Mouse (Mus musculus): Measurements from ENCODE around the gene Mcf2l.

- TF ChIP-seq CTCF (IDR thresholded peaks at IDR 0.05; ENCODE audit: control insufficient read depth, insufficient read depth, low read length) (no peak), POLR2A (IDR thresholded peaks at IDR 0.05; ENCODE audit: borderline replicate concordance, control insufficient read depth, low read depth, low read length) (no peak)
These were observed 29.2 kb upstream of the Mcf2l start for GRCm38 (mm10) chr8:12844347-12844950.
